ENCODE assay signal across 11 mouse cellular contexts in genomic region chr1:133118127-133118526, GRCm38 (mm10). TPM values are rescaled to one million over a fixed set of nuclear protein-coding genes. Genes with fewer than 3 reads are reported as not detected.
DNase-seq lines count a peak whose midpoint lies in the region; ATAC-seq and TF ChIP-seq lines count a peak whose summit lies in the region.
"Had no signal": no experiment of that assay in that cellular context is flagged by ENCODE, and none has a peak within 500 bp of the region (broad histone marks: within the 10 kb centered on the region; RNA-seq: fewer than 3 reads in every experiment).

No protein-coding gene starts in this region.

- no peak for TF ChIP-seq EP300 in lung, postnatal 0 days (IDR thresholded peaks at IDR 0.05)

- H3K4me3 ChIP-seq in lung, postnatal 0 days (ENCODE audit: low read depth, low read length): no peak overlapping the region
- H3K4me3 ChIP-seq: embryonic facial prominence, embryonic 13.5 days; hindbrain, embryonic 13.5 days had no signal

- peaks cover 7% of the 10 kb centered on the region; the same call in 1 of the 2 replicates for H3K4me1 ChIP-seq in lung, postnatal 0 days (ENCODE audit: insufficient read depth, low read depth, low read length)

- H3K9ac ChIP-seq in lung, postnatal 0 days (replicated peaks; ENCODE audit: low read depth): no peak overlapping the region
- H3K9ac ChIP-seq: embryonic facial prominence, embryonic 13.5 days; hindbrain, embryonic 13.5 days had no signal

- no peak overlapping the region for H3K4me2 ChIP-seq in lung, postnatal 0 days (replicated peaks; ENCODE audit: low read depth, low read length)
- H3K4me2 ChIP-seq: embryonic facial prominence, embryonic 13.5 days; hindbrain, embryonic 13.5 days had no signal

- intact Hi-C loops in left cerebral cortex, postnatal 36 days (cut with DNase I): no loop called here

- no peaks in the 10 kb centered on the region for H3K27me3 ChIP-seq in lung, postnatal 0 days (replicated peaks; ENCODE audit: insufficient read depth, low read length)
- H3K27me3 ChIP-seq: embryonic facial prominence, embryonic 13.5 days; hindbrain, embryonic 13.5 days had no signal

- TF ChIP-seq CTCF in lung, postnatal 0 days (IDR thresholded peaks at IDR 0.05): no peak; the same call in 1 of the 2 replicates

- H3K9me3 ChIP-seq in lung, postnatal 0 days (ENCODE audit: low read length): no peaks in the 10 kb centered on the region
- H3K9me3 ChIP-seq: embryonic facial prominence, embryonic 13.5 days; hindbrain, embryonic 13.5 days had no signal

- H3K27ac ChIP-seq in lung, postnatal 0 days (ENCODE audit: low read length): no peak overlapping the region
- H3K27ac ChIP-seq: embryonic facial prominence, embryonic 13.5 days; hindbrain, embryonic 13.5 days had no signal

- peak; percentile 75 for ATAC-seq in granulocyte monocyte progenitor cell, adult 5-6 weeks (replicated peaks; ENCODE audit: poor library complexity, severe bottlenecking)
- peak; percentile 69 for ATAC-seq in lung, postnatal 0 days

- WGBS in lung, postnatal 0 days: 81% methylated on average over 5 of the region's 5 CpGs

- DNase-seq in retina, postnatal 1 day: peak; percentile 29
- no peak for DNase-seq in retina, embryonic 14.5 days (ENCODE audit: low spot score)
- peak; percentile 76 for DNase-seq in lung, postnatal 0 days (ENCODE audit: low spot score)
- no peak for DNase-seq in left cerebral cortex, postnatal 36 days (ENCODE audit: low spot score in 2 of 2)
- no peak for DNase-seq in right cerebral cortex, postnatal 14 days
- no peak for DNase-seq in adrenal gland, adult 2 months
- no peak for DNase-seq in thymus, postnatal 10 days (ENCODE audit: low spot score in 2 of 2)
- DNase-seq: layer of hippocampus, adult 9-11 months had no signal

- H3K36me3 ChIP-seq in lung, postnatal 0 days (ENCODE audit: insufficient read depth, low read length): no peaks in the 10 kb centered on the region
- H3K36me3 ChIP-seq: embryonic facial prominence, embryonic 13.5 days had no signal

RNA-seq across cellular contexts. Expression of gene Ppp1r15b, which starts 12.8 kb away (rescaled TPM):
- total RNA-seq in granulocyte monocyte progenitor cell, adult 5-6 weeks (2014; fragmentation: Nextera tagmentation): 52.3 and 53.9 TPM in 2 replicates
- 75.7 and 78.5 TPM in 2 replicates for total RNA-seq in granulocyte monocyte progenitor cell, adult 5-6 weeks (2017)
- 19.5 and 20.0 TPM in 2 replicates for polyA plus RNA-seq in lung, postnatal 0 days (2015; fragmentation: Nextera tagmentation; extraction: Ambion mirVana)
- 10 to 100 TPM; 41.7 to 42.4 TPM for total RNA-seq in left cerebral cortex, postnatal 36 days (2021)
- 10 to 100 TPM; 89.6 to 90.2 TPM for total RNA-seq in adrenal gland, adult 2 months (2021)
- 34.1 and 40.4 TPM in 2 replicates for polyA plus RNA-seq in adrenal gland, adult 2 months (2012; rRNA removed)

RNA-seq across cellular contexts. Expression of gene Plekha6, which starts 45.9 kb away (rescaled TPM):
- total RNA-seq in granulocyte monocyte progenitor cell, adult 5-6 weeks (2014; fragmentation: Nextera tagmentation): 0.32 and 1.7 TPM in 2 replicates
- 0.65 TPM in 1 of 2 replicates, not detected in the other for total RNA-seq in granulocyte monocyte progenitor cell, adult 5-6 weeks (2017)
- polyA plus RNA-seq in lung, postnatal 0 days (2015; fragmentation: Nextera tagmentation; extraction: Ambion mirVana): 3.2 and 5.0 TPM in 2 replicates
- total RNA-seq in left cerebral cortex, postnatal 36 days (2021): 10 to 100 TPM; 66.5 to 87.4 TPM
- total RNA-seq in adrenal gland, adult 2 months (2021): 10 to 100 TPM; 10.3 to 22.6 TPM
- polyA plus RNA-seq in adrenal gland, adult 2 months (2012; rRNA removed): 16.9 and 22.5 TPM in 2 replicates

Comparison
In these comparisons a context has a peak if more than half of its experiments do, and no peak if none do; other contexts are left out.
1. DNase-seq: peak in retina, postnatal 1 day (single experiment) and lung, postnatal 0 days (single experiment); none in retina, embryonic 14.5 days (single experiment), left cerebral cortex, postnatal 36 days (0 of 2), right cerebral cortex, postnatal 14 days (single experiment), adrenal gland, adult 2 months (single experiment) and thymus, postnatal 10 days (0 of 2).
2. RNA of gene Plekha6, which starts 45.9 kb away (total RNA-seq): 66.5 to 87.4 TPM in left cerebral cortex, postnatal 36 days and 10.3 to 22.6 TPM in adrenal gland, adult 2 months; 0.32 to 1.7 TPM in granulocyte monocyte progenitor cell, adult 5-6 weeks; every median in the first group is over 4 times any median in the second.